Mouse (Mus musculus) lung, embryonic 16.5 days (tissue): ENCODE results near the gene Cdh5. TPM values are rescaled to one million over a fixed set of nuclear protein-coding genes. Genes with fewer than 3 reads are reported as not detected.
A peak's percentile ranks its signal among the peaks of the same experiment; 100 is the strongest.
"Not testable (repeated sequence)": the region's sequence is repeated elsewhere in the genome, so short reads cannot be mapped to it uniquely, and the experiment has no call there.

Experiments
- ATAC-seq: fragments of 200-750 bp; cut with Nextera tagmentation; 2 replicates; pipeline ENCODE4 v1.8.0; 2017; ENCODE audit warnings: low read depth, mild to moderate bottlenecking, moderate library complexity
- H3K27ac ChIP-seq: fragments of 300-500 bp; sonication (generic); 2 replicates; pipeline ENCODE4 v1.5.1; 2014; ENCODE audit warnings: mild to moderate bottlenecking, control low read depth, low read length
- H3K27me3 ChIP-seq: fragments of 300-500 bp; sonication (generic); 2 replicates; pipeline ENCODE4 v1.6.1; 2014; ENCODE audit warnings: low read depth, low read length, mixed read lengths; ENCODE audit not compliant: control insufficient read depth, insufficient read depth
- H3K36me3 ChIP-seq: fragments of 300-500 bp; sonication (generic); 2 replicates; pipeline ENCODE4 v1.6.1; 2014; ENCODE audit warnings: low read length; ENCODE audit not compliant: control insufficient read depth, insufficient read depth
- H3K4me1 ChIP-seq: fragments of 300-500 bp; sonication (generic); replicated peaks from 2 replicates; pipeline ENCODE4 v1.6.1; 2014; ENCODE audit warnings: low read length, mixed read lengths; ENCODE audit not compliant: control insufficient read depth, insufficient read depth
- H3K4me2 ChIP-seq: fragments of 300-500 bp; sonication (generic); 2 replicates; pipeline ENCODE4 v1.6.1; 2014; ENCODE audit warnings: low read depth, low read length, control low read depth
- H3K4me3 ChIP-seq: fragments of 300-500 bp; sonication (generic); 2 replicates; pipeline ENCODE4 v1.5.1; 2014; ENCODE audit warnings: mild to moderate bottlenecking, low read length, control low read depth
- H3K9ac ChIP-seq: fragments of 300-500 bp; sonication (generic); 2 replicates; pipeline ENCODE4 v1.6.1; 2014; ENCODE audit warnings: low read length, control low read depth
- H3K9me3 ChIP-seq: fragments of 300-500 bp; sonication (generic); 2 replicates; pipeline ENCODE4 v1.6.1; 2016; ENCODE audit warnings: low read length; ENCODE audit not compliant: control insufficient read depth
- WGBS: fragments of 180-500 bp; shearing (Covaris S2); extraction: QIAGEN DNeasy Blood & Tissue Kit; methylation state at CpG from one replicate; pipeline ENCODE4 v1.1.7; 2014; 5-methylcytosine and 5-hydroxymethylcytosine counted together
- polyA plus RNA-seq: library from polyadenylated mRNA; unstranded; fragments of >200 nt; fragmentation: Nextera tagmentation; extraction: Ambion mirVana; gene quantifications from 2 replicates; pipeline ENCODE4 v1.2.1, GENCODE M21; 2015

The Cdh5 gene
- polyA plus RNA-seq, 1 experiment from 2014 or later: 84.0 TPM

DNA sequence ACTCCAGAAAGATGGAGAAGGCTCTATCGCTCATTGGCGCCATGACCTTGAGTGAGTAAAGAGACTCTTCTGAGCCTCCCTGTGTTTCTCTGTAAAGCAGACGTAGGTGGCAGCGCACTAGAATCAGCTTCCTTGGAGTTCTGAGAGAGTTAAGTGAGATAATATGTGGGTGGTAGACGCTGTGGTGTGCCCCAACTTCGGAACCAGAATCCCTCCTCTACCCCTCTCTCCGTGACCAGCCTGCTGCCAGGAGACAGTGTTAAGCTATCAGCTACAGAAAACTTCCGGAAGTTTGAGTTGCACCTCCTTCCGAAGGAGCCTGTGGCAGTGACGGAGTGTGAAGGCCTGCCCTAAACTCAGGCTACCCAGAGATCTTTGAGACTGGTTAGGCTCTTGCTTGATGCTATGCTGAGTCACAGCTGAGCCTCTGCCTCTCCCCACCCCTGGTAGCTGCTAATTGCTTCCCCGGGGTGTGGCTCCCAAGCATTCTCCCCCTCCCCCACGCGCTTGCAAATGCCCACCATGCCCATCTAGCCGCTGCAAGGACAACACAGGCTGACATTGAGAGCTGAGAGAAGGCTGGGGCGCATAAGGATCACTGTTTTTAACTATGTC is 32.9 kb upstream of the Cdh5 start:
- ATAC-seq: no peak
- H3K27ac ChIP-seq: no peak overlapping the region
- 67% methylated on average over 15 of the region's 15 CpGs for WGBS
- H3K27me3 ChIP-seq: no peaks in the 10 kb centered on the region
- no peak overlapping the region for H3K9ac ChIP-seq
- H3K9me3 ChIP-seq: no peaks in the 10 kb centered on the region
- H3K4me1 ChIP-seq: no peaks in the 10 kb centered on the region
- H3K4me3 ChIP-seq: no peak overlapping the region
- no peak overlapping the region for H3K4me2 ChIP-seq
- H3K36me3 ChIP-seq: no peaks in the 10 kb centered on the region

DNA sequence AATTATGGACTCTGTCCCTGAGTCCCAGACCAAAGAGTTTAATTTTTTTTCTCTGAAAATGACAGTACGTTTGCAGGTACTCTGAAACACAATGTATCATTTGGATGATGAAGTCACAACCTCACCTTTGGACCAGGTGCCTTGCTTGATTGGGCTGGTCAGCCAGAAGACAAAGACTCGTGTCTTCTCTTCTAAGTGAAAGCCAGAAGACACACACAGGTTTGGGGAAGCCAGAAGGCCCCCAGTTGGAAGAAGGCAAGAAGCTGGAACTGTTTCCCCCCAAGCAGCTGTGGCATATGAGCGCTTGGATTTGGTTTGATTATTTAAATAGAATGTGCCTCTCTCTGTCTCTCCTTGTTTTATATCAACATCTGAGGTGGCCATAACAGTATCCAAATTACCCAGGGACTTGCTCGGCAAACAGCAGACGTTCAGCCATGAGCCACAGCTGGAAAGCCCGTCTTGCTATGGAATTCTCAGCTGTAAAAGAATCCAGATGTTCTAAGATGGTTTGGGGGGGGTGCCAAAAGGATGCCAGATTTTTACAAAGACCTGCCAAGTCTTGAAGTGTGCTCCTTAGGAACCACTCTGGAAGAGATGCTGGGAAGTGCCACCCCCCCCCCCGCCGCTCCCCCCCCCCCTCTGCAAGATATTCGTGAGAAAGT is 31.1 kb upstream of the Cdh5 start:
- not testable (repeated sequence) for H3K9me3 ChIP-seq, H3K4me2 ChIP-seq, H3K4me3 ChIP-seq, H3K36me3 ChIP-seq, ATAC-seq, H3K27me3 ChIP-seq, H3K4me1 ChIP-seq, H3K27ac ChIP-seq, H3K9ac ChIP-seq
- 61% methylated on average over 9 of the region's 9 CpGs for WGBS

DNA sequence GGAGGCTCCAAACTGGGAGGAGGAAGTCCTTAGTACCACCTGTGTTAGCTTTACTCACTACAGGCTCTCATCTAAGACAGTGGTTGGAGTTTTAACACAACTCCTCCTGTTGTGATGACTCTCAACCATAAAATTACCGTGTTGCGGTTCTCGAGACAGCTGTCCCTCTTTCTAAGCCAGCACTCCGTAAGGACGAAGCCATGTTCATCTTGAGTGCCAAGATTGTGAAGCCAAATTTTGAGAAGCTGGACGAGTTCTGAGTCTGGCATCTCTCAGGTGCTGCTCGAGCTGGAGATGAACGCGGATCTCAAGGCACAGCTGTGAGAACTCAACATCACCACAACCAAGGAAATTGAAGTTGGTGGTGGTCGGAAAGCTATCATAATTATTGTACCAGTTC is 30.5 kb upstream of the Cdh5 start:
- Histone ChIP-seq H3K9me3 (no peaks in the 10 kb centered on the region), H3K36me3 (no peaks in the 10 kb centered on the region), H3K4me3 (no peak overlapping the region), H3K4me2 (no peak overlapping the region), H3K27me3 (no peaks in the 10 kb centered on the region), H3K4me1 (peaks cover 3% of the 10 kb centered on the region), H3K9ac (no peak overlapping the region), H3K27ac (no peak overlapping the region)
- 66% methylated on average over 10 of the region's 10 CpGs for WGBS
- ATAC-seq: no peak

DNA sequence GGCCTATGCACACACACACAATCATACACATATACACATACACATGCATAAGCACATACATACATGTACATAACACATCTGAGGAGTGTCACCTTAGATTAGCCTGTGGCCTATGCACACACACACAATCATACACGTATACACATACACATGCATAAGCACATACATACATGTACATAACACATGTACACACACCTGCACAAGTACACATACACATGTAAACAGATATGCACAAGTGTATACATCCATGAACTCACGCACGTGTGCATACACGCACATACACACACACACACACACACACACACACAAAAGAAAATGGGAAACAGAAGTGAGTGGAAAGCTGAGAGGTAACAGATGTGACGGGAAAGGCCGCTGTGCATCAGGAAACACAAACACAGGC is 26.3 kb upstream of the Cdh5 start:
- Histone ChIP-seq H3K4me1 (peaks cover 5% of the 10 kb centered on the region), H3K36me3 (no peaks in the 10 kb centered on the region), H3K4me2 (no peak overlapping the region), H3K9me3 (no peaks in the 10 kb centered on the region), H3K4me3 (no peak overlapping the region), H3K27ac (no peak overlapping the region), H3K9ac (no peak overlapping the region), H3K27me3 (no peaks in the 10 kb centered on the region)
- no peak for ATAC-seq
- WGBS: 86% methylated on average over 6 of the region's 6 CpGs

DNA sequence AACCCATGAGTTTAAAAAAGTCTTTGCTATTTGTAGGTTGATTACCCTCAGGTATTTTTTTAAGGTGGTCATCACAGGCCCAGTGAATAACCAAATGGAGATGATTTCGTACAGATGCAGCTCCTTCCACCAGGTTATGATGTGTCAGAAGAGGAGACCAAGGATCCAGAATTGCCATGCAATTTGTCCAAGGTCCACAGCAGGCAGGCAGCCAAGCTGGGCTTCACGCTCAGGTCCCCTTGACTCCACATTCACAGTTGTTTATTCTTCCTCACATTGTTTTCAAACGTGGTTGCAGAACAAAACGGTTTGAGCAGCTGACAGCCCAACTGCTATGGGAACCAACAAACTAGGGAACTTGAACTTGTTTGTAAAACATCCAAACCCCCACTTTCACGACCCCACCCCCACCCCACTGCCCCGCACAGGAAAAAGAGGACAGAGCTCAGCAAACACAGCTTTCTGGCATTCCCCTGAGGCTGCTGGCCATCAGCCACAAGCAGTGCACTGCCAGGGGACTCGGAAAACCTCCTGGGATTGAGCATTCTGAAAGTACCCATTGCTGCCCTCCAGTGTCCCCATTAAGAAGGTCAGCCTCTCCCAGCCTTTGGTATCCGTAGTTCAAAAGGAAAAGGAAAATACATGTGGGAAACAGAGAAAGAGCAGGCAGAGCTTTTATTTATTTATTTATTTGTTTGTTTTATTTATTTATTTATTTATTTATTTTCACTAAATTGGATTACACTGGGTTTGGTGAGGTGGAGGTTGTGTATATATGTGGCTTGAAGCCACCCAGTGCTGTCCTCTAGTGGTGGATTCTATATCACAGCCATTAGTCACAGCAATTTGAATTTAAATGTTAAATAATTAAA is 24.6 kb upstream of the Cdh5 start:
- Histone ChIP-seq H3K27me3 (no peaks in the 10 kb centered on the region), H3K4me2 (peak overlapping the region; percentile 2), H3K36me3 (no peaks in the 10 kb centered on the region), H3K27ac (peak overlapping the region; percentile 56), H3K4me1 (peaks cover 5% of the 10 kb centered on the region), H3K9ac (no peak overlapping the region), H3K9me3 (no peaks in the 10 kb centered on the region), H3K4me3 (no peak overlapping the region)
- WGBS: 9% methylated on average over 8 of the region's 8 CpGs
- ATAC-seq: peak; percentile 80

DNA sequence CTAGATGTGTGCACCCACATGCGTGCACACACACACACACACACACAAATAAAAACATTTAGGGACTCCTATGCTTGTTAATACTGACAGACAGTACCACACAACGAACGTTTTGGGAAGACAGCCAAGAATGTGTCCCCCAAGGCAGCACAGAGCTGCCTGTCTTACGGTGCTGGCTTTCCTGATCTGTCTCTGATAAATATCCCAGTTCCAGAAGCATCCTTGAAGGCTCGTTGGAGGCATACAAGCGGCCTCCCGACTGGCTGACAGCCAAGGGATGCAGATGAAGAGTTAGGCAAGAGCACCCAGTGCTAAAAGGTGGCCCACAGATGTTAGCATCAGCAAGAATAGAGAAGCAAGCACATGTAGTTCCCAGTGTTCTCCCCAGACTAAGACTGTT is 23.3 kb upstream of the Cdh5 start:
- no peak for ATAC-seq

DNA sequence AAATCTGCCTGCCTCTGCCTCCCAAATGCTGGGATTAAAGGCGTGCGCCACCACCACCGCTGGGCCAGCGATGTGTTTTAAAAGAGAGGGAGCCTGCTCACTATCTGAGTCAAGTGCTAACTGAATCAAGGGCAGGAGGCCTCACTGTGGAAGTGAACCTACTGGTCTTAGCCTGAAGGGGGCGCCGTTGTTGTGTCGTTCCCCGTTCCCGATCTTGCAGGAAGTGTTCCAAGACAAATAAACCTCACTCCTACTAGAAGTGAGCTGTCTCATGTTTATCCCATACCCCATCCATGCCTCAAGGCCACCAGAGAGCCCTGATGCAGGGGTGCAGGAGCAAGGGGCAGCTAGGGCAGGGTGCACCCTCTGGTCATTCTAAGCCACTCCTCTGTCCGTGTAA is 16.1 kb upstream of the Cdh5 start:
- no peaks in the 10 kb centered on the region for H3K36me3 ChIP-seq
- H3K4me2 ChIP-seq: no peak overlapping the region
- H3K4me3 ChIP-seq: no peak overlapping the region
- no peaks in the 10 kb centered on the region for H3K4me1 ChIP-seq
- H3K27ac ChIP-seq: no peak overlapping the region
- no peaks in the 10 kb centered on the region for H3K27me3 ChIP-seq
- no peak for ATAC-seq
- WGBS: 68% methylated on average over 10 of the region's 10 CpGs
- no peak overlapping the region for H3K9ac ChIP-seq
- H3K9me3 ChIP-seq: no peaks in the 10 kb centered on the region

More for the DNA sequence above, 23.3 kb upstream of the Cdh5 start:
- H3K4me3 ChIP-seq: no peak overlapping the region
- no peak overlapping the region for H3K9ac ChIP-seq
- H3K4me2 ChIP-seq: no peak overlapping the region
- 30% methylated on average over 7 of the region's 7 CpGs for whole genome bisulfite sequencing
- H3K36me3 ChIP-seq: no peaks in the 10 kb centered on the region
- H3K27ac ChIP-seq: no peak overlapping the region
- no peaks in the 10 kb centered on the region for H3K9me3 ChIP-seq
- peaks cover 5% of the 10 kb centered on the region for H3K4me1 ChIP-seq
- no peaks in the 10 kb centered on the region for H3K27me3 ChIP-seq

DNA sequence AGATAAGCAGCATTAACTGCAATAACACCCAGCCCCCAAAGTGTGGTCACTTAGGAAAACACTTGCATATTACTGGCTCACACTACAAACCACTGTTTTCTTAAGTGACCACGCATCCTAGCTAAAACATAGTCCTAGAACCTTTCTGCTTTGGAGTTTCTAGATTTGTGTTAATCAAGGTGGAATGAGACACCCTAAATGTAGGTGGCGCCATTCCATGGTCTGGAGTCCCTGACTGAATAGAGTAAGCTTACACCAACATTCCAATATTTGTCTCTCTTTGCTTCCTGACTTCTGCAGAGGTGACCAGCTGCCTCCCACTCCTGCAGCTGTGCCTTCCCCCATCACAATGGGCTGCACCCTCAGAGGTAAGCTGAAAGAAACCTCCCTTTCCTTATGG is 14.8 kb upstream of the Cdh5 start:
- ATAC-seq: no peak
- no peaks in the 10 kb centered on the region for H3K36me3 ChIP-seq
- no peak overlapping the region for H3K9ac ChIP-seq
- no peak overlapping the region for H3K4me3 ChIP-seq
- H3K9me3 ChIP-seq: no peaks in the 10 kb centered on the region
- H3K4me1 ChIP-seq: no peaks in the 10 kb centered on the region
- no peak overlapping the region for H3K4me2 ChIP-seq
- no peaks in the 10 kb centered on the region for H3K27me3 ChIP-seq
- 69% methylated on average over 2 of the region's 2 CpGs for WGBS
- no peak overlapping the region for H3K27ac ChIP-seq

DNA sequence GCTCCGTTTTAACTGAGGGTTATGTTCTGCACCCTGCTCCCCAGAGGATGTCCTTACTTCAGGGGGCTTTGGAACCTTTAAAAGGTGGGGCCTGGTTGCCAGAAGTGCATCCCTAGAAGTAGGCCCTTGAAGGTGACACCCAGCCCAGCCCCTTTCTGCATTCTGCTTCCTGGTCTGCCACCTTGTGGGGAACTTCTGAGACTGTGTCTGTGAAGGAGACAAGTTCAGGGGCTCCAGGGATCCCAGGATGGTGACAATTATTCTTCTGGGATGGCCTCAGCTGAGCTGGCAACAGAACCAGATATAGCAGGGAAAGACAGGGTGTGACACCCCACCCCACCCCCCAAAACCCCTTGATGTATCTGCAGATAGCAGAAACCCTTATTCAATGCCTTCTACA is 14.3 kb upstream of the Cdh5 start:
- Histone ChIP-seq H3K36me3 (no peaks in the 10 kb centered on the region), H3K4me2 (no peak overlapping the region), H3K27me3 (no peaks in the 10 kb centered on the region), H3K27ac (no peak overlapping the region), H3K4me1 (no peaks in the 10 kb centered on the region; the same call in 1 of the 2 replicates), H3K9me3 (no peaks in the 10 kb centered on the region), H3K9ac (no peak overlapping the region), H3K4me3 (no peak overlapping the region)
- no peak for ATAC-seq
- 52% methylated on average over 1 of the region's 1 CpGs for WGBS
